Mouse (Mus musculus): ENCODE data around the gene Hnf1b.

- TF ChIP-seq CTCF (IDR thresholded peaks at IDR 0.05) (no peak), POLR2A (IDR thresholded peaks at IDR 0.05; ENCODE audit: insufficient read depth, low read depth, low read length) (no peak), EP300 (IDR thresholded peaks at IDR 0.05; ENCODE audit: insufficient read depth, low read depth, low read length) (no peak)
Observed at GRCm38 (mm10) chr11:83849529-83850335, at the start of gene Hnf1b.

Measured in heart, adult 2 months (tissue).